Mouse (Mus musculus) G1E (cell line): Measurements from ENCODE around the gene Pcdh19. TPM values are rescaled to one million over a fixed set of nuclear protein-coding genes. Genes with fewer than 3 reads are reported as not detected.

Source experiments
- ATAC-seq: 2 replicates; pipeline ENCODE4 v1.8.0; 2016; ENCODE audit warnings: mild to moderate bottlenecking; ENCODE audit not compliant: insufficient number of reproducible peaks, poor library complexity, low FRiP score, severe bottlenecking; ENCODE audit errors: extremely low read depth
- DNase-seq: peaks from one replicate; pipeline ENCODE4 v3.0.0; 2012; ENCODE audit warnings: low spot score
- H3K27me3 ChIP-seq: 2 replicates; pipeline ENCODE4 v1.6.1; 2012; ENCODE audit warnings: mild to moderate bottlenecking, low read length, inconsistent platforms; ENCODE audit not compliant: insufficient read depth
- H3K36me3 ChIP-seq: replicated peaks from 2 replicates; pipeline ENCODE3; 2012; ENCODE audit warnings: mild to moderate bottlenecking, inconsistent platforms
- H3K4me1 ChIP-seq: 2 replicates; pipeline ENCODE4 v1.6.1; 2012; ENCODE audit warnings: low read depth, low read length, inconsistent platforms, mixed read lengths; ENCODE audit not compliant: insufficient read depth
- H3K4me3 ChIP-seq: 2 replicates; pipeline ENCODE4 v1.5.1; 2012; ENCODE audit warnings: low read depth, mild to moderate bottlenecking, inconsistent platforms, low read length, moderate library complexity, mixed read lengths
- H3K9me3 ChIP-seq: replicated peaks from 2 replicates; pipeline ENCODE4 v1.6.1; 2012; ENCODE audit warnings: inconsistent platforms
- CTCF ChIP-seq: IDR thresholded peaks from 2 replicates; pipeline ENCODE4 v1.5.1; 2012; ENCODE audit warnings: low read depth, low read length, inconsistent platforms, mixed read lengths
- GATA1 ChIP-seq: IDR thresholded peaks from 2 replicates; pipeline ENCODE4 v1.6.1; 2012; ENCODE audit warnings: borderline replicate concordance, low read length, inconsistent platforms, mixed read lengths
- GATA2 ChIP-seq: IDR thresholded peaks from 2 replicates; pipeline ENCODE4 v1.6.1; 2012; ENCODE audit warnings: low read depth, low read length, inconsistent platforms, borderline replicate concordance
- POLR2AphosphoS5 ChIP-seq: IDR thresholded peaks from 2 replicates; pipeline ENCODE4 v1.6.1; 2012; ENCODE audit warnings: low read depth, low read length, inconsistent platforms; ENCODE audit not compliant: insufficient replicate concordance
- TAL1 ChIP-seq: conservative IDR thresholded peaks from 2 replicates; pipeline ENCODE4 v1.6.1; 2012; ENCODE audit warnings: low read depth, low read length, inconsistent platforms, mixed read lengths
- polyA plus RNA-seq: library from polyadenylated mRNA; stranded (reverse); fragments of >175 nt; gene quantifications from 2 replicates; pipeline ENCODE4 v1.2.3, GENCODE M21; 2012
- total RNA-seq, 2 experiments: library from RNA; stranded (forward) in 1 of 2; stranded (reverse) in 1 of 2; fragments of 200-1000 nt in 1 of 2; fragments of >200 nt in 1 of 2; fragmentation: Nextera tagmentation in 1 of 2; gene quantifications; 2 replicates each; pipeline ENCODE4 v1.2.3; 2014 to 2017

The Pcdh19 gene
- total and polyA plus RNA-seq, 3 experiments = under 0.01 TPM; not detected in 2

DNA sequence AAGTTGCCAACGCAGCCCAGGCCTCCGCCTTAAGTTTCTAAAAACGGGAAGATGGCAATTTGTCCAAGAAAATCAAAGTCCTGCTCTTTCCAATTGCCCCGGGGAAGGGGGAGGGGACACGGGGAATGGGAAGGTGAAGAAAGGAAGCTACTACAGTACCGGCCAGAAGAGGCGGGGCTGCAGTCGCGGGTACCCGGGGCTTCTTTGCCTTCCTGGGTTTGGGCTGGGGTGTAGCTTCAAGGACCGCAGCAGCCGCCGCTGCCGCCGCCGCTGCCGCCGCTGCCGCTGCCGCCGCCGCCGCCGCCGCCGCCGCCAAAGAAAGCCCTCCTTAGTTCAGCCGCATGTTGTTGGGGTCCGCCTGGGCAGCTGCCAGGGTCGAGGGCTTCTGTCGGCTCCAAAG, 631 bp downstream of the Pcdh19 start:
- TF ChIP-seq CTCF (no peak), GATA1 (no peak), TAL1 (no peak), POLR2AphosphoS5 (no peak)
- H3K4me1 ChIP-seq = no peaks in the 10 kb centered on the region
- H3K9me3 ChIP-seq = peaks cover 21% of the 10 kb centered on the region
- H3K36me3 ChIP-seq = no peaks in the 10 kb centered on the region
- no peaks in the 10 kb centered on the region for H3K27me3 ChIP-seq
- DNase-seq (no peak), ATAC-seq (no peak)
- no peak overlapping the region for H3K4me3 ChIP-seq

DNA sequence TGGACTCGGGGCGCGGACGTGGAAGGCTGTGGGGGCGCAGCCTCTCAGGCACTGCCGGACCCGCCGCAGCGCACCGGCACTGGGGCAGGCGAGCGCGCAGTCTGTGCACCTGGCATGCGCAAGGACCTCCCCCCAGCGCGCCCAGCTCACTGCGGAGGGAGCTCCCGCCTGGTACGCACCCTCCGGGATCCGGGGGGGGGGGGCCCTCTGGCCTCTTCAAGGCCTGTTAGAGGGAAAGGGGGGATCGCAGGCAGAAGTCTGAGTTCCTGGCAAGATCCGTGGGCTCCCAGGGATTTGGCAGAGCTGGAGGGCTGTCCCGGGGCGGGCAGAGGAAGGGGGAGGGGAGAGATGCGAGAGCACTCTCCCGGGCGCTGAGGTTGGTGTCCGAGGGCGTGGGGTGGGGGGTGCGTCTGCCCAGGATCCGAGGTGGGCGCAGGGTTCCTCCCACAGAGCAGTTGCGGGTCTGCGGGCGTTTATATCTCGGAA, 1.1 kb downstream of the Pcdh19 start:
- Histone ChIP-seq H3K4me3 (no peak overlapping the region), H3K4me1 (no peaks in the 10 kb centered on the region), H3K9me3 (peaks cover 21% of the 10 kb centered on the region), H3K27me3 (no peaks in the 10 kb centered on the region), H3K36me3 (no peaks in the 10 kb centered on the region)
- DNase-seq (no peak), ATAC-seq (no peak)
- no peak for TF ChIP-seq GATA2
- no peak for TF ChIP-seq TAL1
- TF ChIP-seq CTCF = no peak
- no peak for TF ChIP-seq GATA1
- TF ChIP-seq POLR2AphosphoS5 = no peak

DNA sequence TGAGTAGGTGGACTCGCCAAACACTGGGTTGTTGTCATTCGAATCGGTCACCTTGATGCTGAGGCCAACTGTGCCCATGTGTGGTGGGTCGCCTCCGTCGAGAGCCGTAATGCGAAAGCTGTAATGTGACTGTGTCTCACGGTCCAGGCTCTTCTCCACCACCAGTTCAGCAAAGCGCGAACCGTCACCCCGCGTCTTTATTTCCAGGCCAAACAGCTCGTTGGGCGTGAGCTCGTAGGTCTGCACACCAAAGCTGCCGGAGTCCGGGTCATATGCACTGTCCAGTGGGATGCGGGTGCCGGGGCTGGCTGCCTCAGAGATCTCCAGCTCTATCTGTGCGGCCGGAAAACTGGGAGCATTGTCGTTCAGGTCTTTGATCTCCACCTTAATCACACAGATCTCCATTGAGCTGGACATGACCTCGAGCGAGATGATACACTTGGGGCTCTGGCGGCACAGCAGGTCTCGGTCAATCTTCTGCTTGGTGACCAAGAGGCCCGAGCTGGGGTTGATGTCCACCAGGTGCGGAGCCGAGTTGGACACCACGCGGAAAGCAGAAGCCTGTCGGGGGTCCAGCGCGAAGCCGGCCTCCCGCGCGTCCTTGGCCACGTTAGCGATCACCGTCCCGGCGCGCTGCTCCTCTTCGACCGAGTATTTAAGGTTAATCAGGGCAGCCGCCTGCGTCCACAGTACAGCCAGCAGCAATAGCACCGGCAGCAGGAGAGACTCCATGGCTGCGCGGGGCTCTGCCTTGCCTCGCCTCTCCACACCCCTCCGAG, 2.1 kb downstream of the Pcdh19 start:
- no peak overlapping the region for H3K4me3 ChIP-seq
- ATAC-seq (no peak), DNase-seq (no peak)
- no peaks in the 10 kb centered on the region for H3K4me1 ChIP-seq
- H3K36me3 ChIP-seq = no peaks in the 10 kb centered on the region
- TF ChIP-seq GATA2 = no peak
- TF ChIP-seq CTCF = no peak
- no peak for TF ChIP-seq GATA1
- no peak for TF ChIP-seq TAL1
- no peak for TF ChIP-seq POLR2AphosphoS5
- H3K27me3 ChIP-seq = no peaks in the 10 kb centered on the region
- peaks cover 21% of the 10 kb centered on the region for H3K9me3 ChIP-seq

DNA sequence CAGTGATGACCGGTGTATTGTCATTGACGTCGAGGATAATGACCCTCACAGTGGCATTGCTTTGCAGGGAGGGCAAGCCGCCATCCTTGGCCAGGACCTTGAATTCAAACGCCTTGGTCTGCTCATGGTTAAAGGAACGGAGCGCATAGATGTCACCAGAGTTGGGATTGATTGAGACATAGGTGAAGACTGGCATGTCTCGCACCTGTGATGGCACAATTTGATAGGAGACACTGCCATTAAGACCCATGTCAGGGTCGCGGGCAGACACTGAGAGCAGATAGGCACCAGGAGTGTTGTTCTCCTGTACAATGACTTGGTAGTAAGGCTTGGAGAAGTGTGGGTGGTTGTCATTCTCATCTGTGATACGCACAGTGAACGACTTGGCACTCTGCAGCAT, 3.2 kb downstream of the Pcdh19 start:
- ATAC-seq (no peak), DNase-seq (no peak)
- H3K4me1 ChIP-seq = no peaks in the 10 kb centered on the region
- H3K27me3 ChIP-seq = no peaks in the 10 kb centered on the region
- no peak overlapping the region for H3K4me3 ChIP-seq
- no peak for TF ChIP-seq POLR2AphosphoS5
- H3K36me3 ChIP-seq = no peaks in the 10 kb centered on the region
- peaks cover 21% of the 10 kb centered on the region for H3K9me3 ChIP-seq

DNA sequence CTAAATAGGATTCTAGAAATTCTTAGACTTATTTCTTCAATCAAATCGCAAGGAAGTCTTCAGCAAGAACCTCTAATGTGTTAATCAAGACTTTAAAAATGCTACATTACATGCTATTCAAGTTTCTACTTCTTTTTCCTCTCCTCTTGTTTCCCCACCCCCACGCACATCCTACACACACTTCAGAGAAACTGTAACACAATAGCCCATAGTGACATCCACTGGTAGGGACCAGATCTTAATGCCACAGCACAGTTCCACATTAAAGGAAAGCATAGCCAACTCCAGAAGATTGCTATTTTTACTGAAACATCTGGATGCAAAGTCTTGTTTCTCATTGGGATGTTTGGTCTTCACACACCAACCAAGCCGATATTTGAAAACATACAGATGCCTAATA, 4.8 kb downstream of the Pcdh19 start:
- ATAC-seq = no peak
- Histone ChIP-seq H3K4me3 (no peak overlapping the region), H3K4me1 (no peaks in the 10 kb centered on the region), H3K36me3 (no peaks in the 10 kb centered on the region), H3K9me3 (peaks cover 21% of the 10 kb centered on the region), H3K27me3 (no peaks in the 10 kb centered on the region)
- no peak for TF ChIP-seq POLR2AphosphoS5
- no peak for TF ChIP-seq CTCF
- no peak for TF ChIP-seq GATA2
- TF ChIP-seq TAL1 = no peak
- no peak for TF ChIP-seq GATA1
- DNase-seq = no peak

DNA sequence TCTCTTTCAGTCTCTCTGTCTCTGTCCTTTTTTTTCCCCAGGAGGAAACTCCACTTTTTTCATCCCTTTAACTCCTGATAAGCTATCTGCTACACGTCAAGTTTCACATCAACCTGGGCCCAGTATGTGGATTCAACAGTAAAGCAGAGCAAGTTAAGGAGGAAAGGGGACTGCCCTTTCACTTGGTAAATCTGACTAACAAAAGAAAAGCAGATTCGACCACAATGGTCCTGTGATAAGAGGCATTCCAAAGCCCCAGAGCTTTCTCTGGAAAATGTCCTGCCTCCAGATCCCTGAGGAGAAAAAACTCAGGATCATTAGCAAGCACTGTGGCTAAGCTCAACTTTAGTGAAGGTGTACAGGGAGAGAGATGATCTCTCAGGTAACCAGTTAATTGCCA, 13.7 kb downstream of the Pcdh19 start:
- H3K4me3 ChIP-seq = no peak overlapping the region
- no peaks in the 10 kb centered on the region for H3K9me3 ChIP-seq
- TF ChIP-seq GATA2 = no peak
- TF ChIP-seq CTCF = no peak
- TF ChIP-seq POLR2AphosphoS5 = no peak
- no peak for TF ChIP-seq GATA1
- TF ChIP-seq TAL1 = no peak
- ATAC-seq (no peak), DNase-seq (no peak)
- no peaks in the 10 kb centered on the region for H3K36me3 ChIP-seq
- no peaks in the 10 kb centered on the region for H3K4me1 ChIP-seq
- no peaks in the 10 kb centered on the region for H3K27me3 ChIP-seq

DNA sequence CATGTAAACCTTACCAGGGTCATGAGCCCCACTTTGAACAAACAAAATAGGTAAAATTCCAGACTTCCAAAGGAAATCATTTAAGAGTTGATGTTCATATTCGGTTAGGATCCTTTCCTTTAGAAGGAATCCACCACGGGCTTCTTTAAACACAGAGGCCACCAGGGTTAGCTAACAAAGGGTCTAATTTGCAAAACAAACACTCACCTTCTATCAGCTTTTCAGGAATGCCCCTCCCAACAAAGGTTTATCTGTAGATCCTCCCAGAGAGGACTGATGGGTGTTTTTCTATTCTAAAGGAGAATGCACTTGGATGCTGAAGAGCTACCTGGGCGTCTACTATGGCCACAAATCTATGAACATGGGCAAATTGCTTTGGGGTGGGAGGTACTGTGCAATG, 15.0 kb downstream of the Pcdh19 start:
- Histone ChIP-seq H3K4me3 (no peak overlapping the region), H3K36me3 (no peaks in the 10 kb centered on the region), H3K4me1 (no peaks in the 10 kb centered on the region), H3K9me3 (no peaks in the 10 kb centered on the region), H3K27me3 (no peaks in the 10 kb centered on the region)
- no peak for TF ChIP-seq POLR2AphosphoS5
- no peak for TF ChIP-seq TAL1
- TF ChIP-seq GATA2 = no peak
- TF ChIP-seq CTCF = no peak
- no peak for TF ChIP-seq GATA1
- ATAC-seq = no peak
- DNase-seq = no peak
